Mouse (Mus musculus) thymus, postnatal 36 days (tissue): ENCODE results near the gene Fam168a.

Source experiments
- DNase-seq, 2 experiments: peaks; one replicate each; pipeline ENCODE4 v3.0.0; 2022; ENCODE audit warnings: mixed read lengths in 2 of 2

Gene Fam168a

DNA sequence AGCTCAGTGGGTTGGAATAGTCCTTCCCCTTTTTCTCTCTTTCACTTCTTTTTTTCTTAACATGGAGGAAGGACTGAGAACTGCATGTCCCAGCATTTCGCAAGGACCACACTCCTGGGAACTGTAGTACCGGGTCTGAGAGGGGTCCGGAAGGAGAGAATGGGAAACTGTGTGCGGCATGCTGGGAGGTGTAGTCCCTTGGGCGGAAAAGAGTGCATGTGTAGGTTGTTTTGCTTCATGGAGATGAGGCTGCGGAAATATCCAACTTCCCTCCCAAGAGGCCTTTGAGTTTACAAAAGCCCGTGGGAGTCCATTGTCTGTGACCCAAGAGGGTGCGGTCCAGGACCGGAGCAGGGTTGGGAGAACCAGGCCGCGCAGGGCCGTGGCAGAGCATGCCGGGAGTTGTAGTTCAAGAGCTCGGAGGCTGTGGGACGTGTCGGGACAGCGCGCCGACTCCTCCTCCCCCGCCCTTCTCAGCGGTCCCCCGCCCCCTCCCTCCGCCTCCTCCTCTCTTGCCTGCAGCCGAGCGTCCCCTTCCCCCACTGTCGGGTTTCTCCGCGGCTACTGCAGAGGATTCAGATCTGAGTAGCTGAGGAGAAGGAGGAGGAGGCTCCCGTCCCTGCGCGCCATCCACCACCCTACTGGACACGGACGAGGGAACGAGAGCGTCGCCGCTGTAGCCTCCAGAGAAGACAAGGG lies at the start of gene Fam168a:
Gene Fam168a, plus strand, starts transcription at position 493 of the 699 bp plus-strand sequence.
- peak; percentile 89 to 93 for DNase-seq

GRCm38 (mm10) chr7:100656739-100657138 lies 49.7 kb upstream of the Fam168a start:
- no peak for DNase-seq

DNA sequence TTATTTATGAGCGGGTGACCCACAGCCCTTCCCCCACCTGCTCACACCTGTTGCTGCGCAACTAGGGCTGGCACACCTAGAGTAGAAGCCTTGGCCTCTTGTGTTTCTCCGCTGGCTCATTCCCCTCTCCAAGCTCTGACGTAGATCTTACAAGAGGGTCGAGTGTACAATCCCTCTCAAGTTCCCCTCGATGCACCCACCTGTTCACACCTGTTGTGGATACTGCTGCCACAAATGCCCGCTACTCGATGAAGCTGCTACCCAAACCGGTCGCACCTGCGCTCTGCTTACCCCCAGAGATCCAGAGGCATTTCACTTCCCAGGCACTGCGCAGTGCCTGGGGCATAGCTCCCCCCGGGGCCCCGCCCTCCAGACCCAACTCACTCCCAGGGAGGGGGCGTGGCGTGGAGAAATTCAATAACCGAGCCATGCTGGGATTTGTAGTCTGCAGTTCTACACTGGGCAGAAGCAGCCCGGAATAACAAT lies 48.3 kb upstream of the Fam168a start:
- DNase-seq: no peak

DNA sequence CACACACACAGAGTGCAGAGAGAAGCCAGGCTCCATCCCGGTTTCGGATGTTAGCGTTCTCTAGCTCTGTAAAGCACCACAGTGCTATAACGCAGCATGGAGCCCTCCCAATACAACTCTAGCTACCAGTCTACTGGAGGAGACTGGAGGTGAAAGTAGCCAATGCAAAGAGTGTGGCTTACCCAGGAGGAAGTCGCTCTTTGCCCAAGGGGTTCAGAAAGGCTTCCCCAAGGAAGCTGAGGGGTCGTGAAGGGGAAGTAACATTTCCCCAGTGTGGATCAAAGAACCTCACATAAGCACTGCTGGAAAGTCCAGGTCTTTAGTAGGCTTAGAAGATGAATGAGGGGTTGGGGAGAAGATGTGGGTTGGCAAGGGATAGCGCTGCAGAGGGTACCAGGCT lies 45.2 kb upstream of the Fam168a start:
- no peak for DNase-seq

- no peak for DNase-seq
These were observed 44.2 kb upstream of the Fam168a start, which contains the start of gene Plekhb1 for GRCm38 (mm10) chr7:100662231-100662630. Gene Plekhb1, minus strand, starts transcription at chr7:100662414.

- DNase-seq: peak; percentile 71 to 73
These were observed 43.2 kb upstream of the Fam168a start for GRCm38 (mm10) chr7:100663190-100663589.

GRCm38 (mm10) chr7:100663729-100664304 lies 42.6 kb upstream of the Fam168a start:
- no peak for DNase-seq

- no peak for DNase-seq
These were observed 35.8 kb upstream of the Fam168a start for GRCm38 (mm10) chr7:100670646-100671045.

GRCm38 (mm10) chr7:100673452-100673851 lies 33.0 kb upstream of the Fam168a start:
- no peak for DNase-seq

DNA sequence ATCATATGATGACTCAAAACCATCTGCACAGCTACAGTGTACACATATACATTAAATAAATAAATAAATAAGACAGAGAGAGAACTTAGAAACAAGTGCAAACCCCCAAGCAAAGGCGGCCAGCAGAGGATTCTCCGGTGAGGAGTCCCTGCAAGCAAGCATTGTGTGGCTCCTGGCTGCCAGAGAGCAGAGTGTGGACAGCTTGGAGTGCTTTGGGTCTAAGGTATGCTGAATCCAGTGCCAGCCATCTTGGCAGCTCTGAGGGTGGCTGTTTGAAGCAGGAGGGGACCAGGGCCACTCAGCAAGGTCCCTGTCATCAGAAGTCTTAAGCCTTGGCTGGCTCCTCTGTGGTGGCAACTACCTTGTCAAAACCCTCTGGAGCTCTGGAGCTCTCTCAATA lies 31.5 kb upstream of the Fam168a start:
- DNase-seq: no peak

DNA sequence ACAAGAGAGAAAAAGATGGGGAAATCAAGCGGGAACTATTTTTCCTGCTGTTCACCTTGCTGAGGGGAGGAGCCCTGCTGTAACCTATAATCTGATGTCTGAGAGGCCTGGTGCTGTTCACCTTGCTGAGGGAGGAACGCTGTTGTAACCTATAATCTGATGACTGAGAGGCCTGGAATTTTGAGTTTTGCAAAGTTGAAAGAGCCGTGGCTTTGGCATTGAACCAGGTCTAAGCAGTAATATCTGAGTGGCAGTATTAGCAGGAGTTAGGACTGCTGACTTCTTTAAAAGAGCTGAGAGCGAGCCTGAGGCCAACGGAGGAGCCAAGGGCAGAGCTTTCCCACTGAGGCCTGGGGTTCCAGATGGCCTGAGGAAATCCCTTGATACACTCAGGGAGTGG lies 28.4 kb upstream of the Fam168a start:
- DNase-seq: no peak

DNA sequence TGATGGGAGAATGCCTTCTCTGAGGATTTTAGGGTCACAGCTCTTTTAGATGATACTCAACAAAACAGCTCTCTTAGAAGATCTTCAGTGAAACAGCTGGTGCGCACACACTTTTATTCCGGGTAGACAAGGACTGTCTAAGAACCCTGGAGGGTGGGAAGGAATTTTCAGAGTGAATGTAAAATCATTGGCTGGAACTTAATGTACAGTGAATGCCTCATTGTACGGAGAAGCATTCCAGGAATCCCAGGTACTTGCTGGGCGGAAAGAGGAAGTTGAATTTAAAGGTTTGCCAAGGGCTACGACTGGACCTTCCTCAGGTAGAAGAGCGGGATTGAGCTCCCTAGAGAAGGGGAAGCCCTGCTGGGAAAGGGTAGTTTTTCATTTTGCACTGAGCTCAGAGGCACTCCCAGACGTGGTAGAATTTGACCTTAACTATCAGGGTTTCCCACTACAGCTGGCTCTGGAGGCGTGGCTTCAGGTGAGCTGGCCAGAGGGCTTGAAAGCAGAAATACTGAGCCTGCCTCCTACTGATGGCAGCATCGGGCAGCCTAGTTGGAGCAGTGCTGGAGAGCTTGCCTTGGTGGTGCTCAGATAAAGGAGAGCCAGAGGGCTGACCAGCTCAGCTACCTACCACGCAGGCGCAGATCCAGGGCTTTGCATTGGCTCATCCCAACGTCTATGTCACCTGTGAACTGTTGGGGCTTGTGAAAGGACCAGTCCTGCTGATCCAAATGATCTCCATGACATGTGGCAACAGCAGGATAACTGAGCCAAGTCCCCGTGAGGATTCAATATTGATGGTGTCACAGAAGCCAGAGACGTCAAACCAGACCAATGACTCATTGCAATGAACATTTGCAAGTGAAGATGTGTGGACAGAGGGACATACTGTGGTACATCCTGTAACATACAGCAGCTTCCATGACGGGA lies 27.2 kb upstream of the Fam168a start:
- DNase-seq: no peak

DNA sequence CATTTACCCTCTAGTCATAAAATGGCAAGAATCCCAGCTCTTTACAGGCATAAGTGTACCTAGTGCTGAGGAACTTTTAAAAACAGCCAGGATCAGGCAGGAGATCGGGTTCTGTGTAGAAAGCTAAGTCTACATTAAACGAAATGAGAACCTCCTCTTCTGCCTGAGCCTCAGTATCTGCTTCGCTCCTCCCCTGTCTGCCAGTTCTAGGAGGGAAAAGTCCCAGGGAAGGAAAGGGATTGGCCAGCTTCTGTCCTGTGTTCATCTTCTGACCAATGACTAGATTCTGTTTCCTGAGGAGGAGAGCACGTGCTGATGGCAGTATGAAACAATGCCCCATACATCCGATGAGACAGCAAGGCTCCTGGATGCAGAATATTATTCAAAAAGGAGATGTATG lies 25.3 kb upstream of the Fam168a start:
- no peak for DNase-seq

GRCm38 (mm10) chr7:100683241-100683640 lies 23.2 kb upstream of the Fam168a start:
- no peak for DNase-seq

DNA sequence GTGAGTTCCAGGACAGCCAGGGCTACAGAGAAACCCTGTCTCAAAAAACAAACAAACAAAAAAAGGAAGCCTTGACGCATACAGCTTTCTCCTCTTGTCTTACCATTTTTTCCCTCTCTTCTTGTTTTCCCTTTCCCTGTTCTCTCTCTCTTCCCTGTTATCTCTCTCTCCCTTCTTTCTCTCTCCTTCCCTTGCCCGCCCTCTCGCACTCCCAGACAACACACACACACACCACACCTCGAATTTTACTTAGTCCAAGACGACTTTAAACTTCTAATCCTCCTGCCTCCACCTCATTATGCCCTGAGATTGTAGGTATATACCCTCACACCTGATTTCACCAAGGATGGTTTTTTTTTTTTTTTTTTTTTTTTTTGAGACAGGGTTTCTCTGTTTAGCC lies 22.4 kb upstream of the Fam168a start:
- DNase-seq: no peak

DNA sequence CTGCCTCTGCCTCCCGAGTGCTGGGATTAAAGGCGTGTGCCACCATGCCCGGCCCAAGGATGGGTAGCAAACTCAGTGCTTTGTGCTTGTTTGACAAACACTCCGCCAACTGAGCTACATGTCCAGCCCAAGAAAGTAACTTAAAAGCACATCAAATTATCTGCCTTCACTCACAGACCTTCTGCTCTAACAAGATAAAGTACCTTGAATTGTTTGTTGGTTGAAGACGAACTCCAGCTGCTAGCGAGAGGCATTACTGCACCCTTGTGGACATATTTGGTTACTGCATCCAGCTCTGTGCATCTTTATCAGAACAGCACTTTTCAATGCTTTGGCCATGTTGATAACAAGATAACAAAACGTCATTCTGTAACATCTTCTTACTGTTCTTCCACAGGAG lies 21.9 kb upstream of the Fam168a start:
- DNase-seq: peak; percentile 28 to 43

GRCm38 (mm10) chr7:100685061-100686030 lies 21.1 kb upstream of the Fam168a start:
- peak; percentile 55 to 64 for DNase-seq

DNA sequence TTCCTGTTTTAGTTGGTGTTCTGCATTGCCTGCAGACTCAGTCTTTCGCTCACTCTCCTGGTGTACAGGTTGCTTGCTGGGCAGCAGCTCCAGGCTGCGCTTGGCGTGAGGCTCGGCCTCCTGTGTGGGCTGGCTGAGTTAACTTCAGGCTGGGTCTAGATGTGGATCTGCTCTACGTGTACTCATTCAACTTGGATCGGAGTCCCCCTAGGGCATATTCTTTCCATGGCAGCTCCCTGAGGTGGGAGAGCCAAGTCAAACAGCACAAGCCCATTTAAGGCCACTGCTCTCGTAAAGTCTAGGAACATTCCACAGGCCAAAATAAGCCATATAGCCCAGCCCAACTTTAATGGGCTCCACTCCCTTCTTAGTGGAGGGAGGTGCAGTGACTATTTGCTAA lies 18.0 kb upstream of the Fam168a start:
- DNase-seq: no peak

DNA sequence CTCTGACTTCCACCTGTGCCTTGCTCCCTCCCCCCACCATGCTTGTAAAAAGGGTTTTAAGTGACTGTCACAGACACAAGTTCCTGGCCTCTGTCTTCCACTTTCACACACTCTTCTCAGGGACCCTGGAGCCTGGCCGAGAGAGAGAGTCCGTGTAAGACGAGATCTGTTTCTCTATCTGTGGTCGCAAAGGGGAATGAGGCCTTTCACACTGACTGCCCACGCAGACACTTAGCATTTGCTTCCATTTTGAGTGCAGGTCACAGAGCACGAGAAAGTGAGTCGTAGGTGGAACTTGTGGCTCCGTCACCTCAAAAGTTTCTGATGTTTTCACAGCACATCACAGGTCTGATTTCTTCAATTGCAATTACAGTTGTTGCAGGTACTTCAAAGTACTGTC lies 13.2 kb upstream of the Fam168a start:
- no peak for DNase-seq

- DNase-seq: peak in 1 of 2 experiments; percentile 30
These were observed 6.4 kb upstream of the Fam168a start for GRCm38 (mm10) chr7:100699771-100700770.
